Mouse (Mus musculus) cerebellum, postnatal 4 days (tissue): ENCODE data around the gene Wdr64.

Source experiments
- DNase-seq, 2 experiments: peaks; one replicate each; pipeline ENCODE4 v3.0.0; 2022; ENCODE audit warnings: low spot score in 2 of 2, mixed read lengths in 1 of 2

Wdr64 gene

GRCm38 (mm10) chr1:175716832-175717231, 18.4 kb downstream of the Wdr64 start:
- DNase-seq = no peak

GRCm38 (mm10) chr1:175725771-175726170, 27.4 kb downstream of the Wdr64 start:
- DNase-seq = no peak

- DNase-seq = no peak
These were observed 56.4 kb downstream of the Wdr64 start for GRCm38 (mm10) chr1:175754576-175755364.

GRCm38 (mm10) chr1:175794668-175795067, 96.3 kb downstream of the Wdr64 start:
- no peak for DNase-seq

- DNase-seq = no peak
These were observed 110.0 kb downstream of the Wdr64 start for GRCm38 (mm10) chr1:175808356-175808755.

- DNase-seq = no peak
These were observed 113.2 kb downstream of the Wdr64 start for GRCm38 (mm10) chr1:175811625-175812024.

GRCm38 (mm10) chr1:175823815-175824438, 125.5 kb downstream of the Wdr64 start:
- no peak for DNase-seq

GRCm38 (mm10) chr1:175828539-175828938, 130.1 kb downstream of the Wdr64 start:
- DNase-seq = no peak

- DNase-seq = no peak
These were observed 130.8 kb downstream of the Wdr64 start for GRCm38 (mm10) chr1:175829220-175829619.

GRCm38 (mm10) chr1:175855515-175855914, 157.1 kb downstream of the Wdr64 start:
- no peak for DNase-seq
